Mouse (Mus musculus): Measurements from ENCODE around the gene Exoc5. TPM values are rescaled to one million over a fixed set of nuclear protein-coding genes. Genes with fewer than 3 reads are reported as not detected.

The Exoc5 gene
- polyA plus RNA-seq, 1 experiment from 2014 or later: 82.1 TPM

- peak overlapping the region; percentile 2; the same call in 1 of the 2 replicates for H3K4me3 ChIP-seq (ENCODE audit: low read depth, low read length)
- peak; percentile 96 for DNase-seq (ENCODE audit: low spot score)
These were observed 75.8 kb downstream of the Exoc5 start for GRCm38 (mm10) chr14:48990471-48991143.

GRCm38 (mm10) chr14:48989831-48990230 lies 76.6 kb downstream of the Exoc5 start:
- 21% methylated on average over 8 of the region's 8 CpGs for WGBS
- Histone ChIP-seq H3K4me1 (ENCODE audit: control insufficient read depth, insufficient read depth, low read length) (peaks cover 14% of the 10 kb centered on the region), H3K9me3 (replicated peaks; ENCODE audit: control insufficient read depth, low read length) (no peaks in the 10 kb centered on the region), H3K27me3 (replicated peaks; ENCODE audit: control insufficient read depth, insufficient read depth, low read length) (no peaks in the 10 kb centered on the region), H3K36me3 (ENCODE audit: control insufficient read depth, insufficient read depth, low read length) (no peaks in the 10 kb centered on the region), H3K9ac (ENCODE audit: low read length) (peak overlapping the region; percentile 22), H3K27ac (ENCODE audit: low read depth, low read length) (no peak overlapping the region), H3K4me3 (ENCODE audit: low read depth, low read length) (no peak overlapping the region), H3K4me2 (ENCODE audit: low read length) (0 out of 2 replicates have a peak overlapping the region, but pooled peaks have one; percentile 40)
- DNase-seq (ENCODE audit: low spot score) (peak; percentile 8), ATAC-seq (no peak)

More at GRCm38 (mm10) chr14:48990471-48991143, 75.8 kb downstream of the Exoc5 start:
- H3K27me3 ChIP-seq (replicated peaks; ENCODE audit: control insufficient read depth, insufficient read depth, low read length): no peaks in the 10 kb centered on the region
- no peak overlapping the region for H3K27ac ChIP-seq (ENCODE audit: low read depth, low read length)
- H3K9me3 ChIP-seq (replicated peaks; ENCODE audit: control insufficient read depth, low read length): no peaks in the 10 kb centered on the region
- peaks cover 14% of the 10 kb centered on the region for H3K4me1 ChIP-seq (ENCODE audit: control insufficient read depth, insufficient read depth, low read length)
- H3K9ac ChIP-seq (ENCODE audit: low read length): peak overlapping the region; percentile 35; the same call in 1 of the 2 replicates
- no peaks in the 10 kb centered on the region for H3K36me3 ChIP-seq (ENCODE audit: control insufficient read depth, insufficient read depth, low read length)
- 1% methylated on average over 17 of the region's 17 CpGs for WGBS
- H3K4me2 ChIP-seq (ENCODE audit: low read length): peak overlapping the region; percentile 40
- ATAC-seq: peak; percentile 94

GRCm38 (mm10) chr14:48986231-48986630 lies 80.2 kb downstream of the Exoc5 start:
- DNase-seq (ENCODE audit: low spot score): no peak
- no peak for ATAC-seq
- Histone ChIP-seq H3K36me3 (ENCODE audit: control insufficient read depth, insufficient read depth, low read length) (no peaks in the 10 kb centered on the region), H3K9me3 (replicated peaks; ENCODE audit: control insufficient read depth, low read length) (no peaks in the 10 kb centered on the region), H3K27ac (ENCODE audit: low read depth, low read length) (no peak overlapping the region), H3K27me3 (replicated peaks; ENCODE audit: control insufficient read depth, insufficient read depth, low read length) (no peaks in the 10 kb centered on the region), H3K4me1 (ENCODE audit: control insufficient read depth, insufficient read depth, low read length) (peaks cover 8% of the 10 kb centered on the region; the same call in 1 of the 2 replicates), H3K4me2 (ENCODE audit: low read length) (no peak overlapping the region), H3K9ac (ENCODE audit: low read length) (no peak overlapping the region), H3K4me3 (ENCODE audit: low read depth, low read length) (no peak overlapping the region)
- 81% methylated on average over 8 of the region's 8 CpGs for WGBS

GRCm38 (mm10) chr14:48985673-48986072 lies 80.8 kb downstream of the Exoc5 start:
- no peak overlapping the region for H3K27ac ChIP-seq (ENCODE audit: low read depth, low read length)
- H3K36me3 ChIP-seq (ENCODE audit: control insufficient read depth, insufficient read depth, low read length): no peaks in the 10 kb centered on the region
- H3K4me2 ChIP-seq (ENCODE audit: low read length): no peak overlapping the region
- H3K4me3 ChIP-seq (ENCODE audit: low read depth, low read length): no peak overlapping the region
- no peaks in the 10 kb centered on the region for H3K9me3 ChIP-seq (replicated peaks; ENCODE audit: control insufficient read depth, low read length)
- no peaks in the 10 kb centered on the region for H3K27me3 ChIP-seq (replicated peaks; ENCODE audit: control insufficient read depth, insufficient read depth, low read length)
- DNase-seq (ENCODE audit: low spot score): peak; percentile 62
- H3K9ac ChIP-seq (ENCODE audit: low read length): no peak overlapping the region
- peaks cover 5% of the 10 kb centered on the region; the same call in 1 of the 2 replicates for H3K4me1 ChIP-seq (ENCODE audit: control insufficient read depth, insufficient read depth, low read length)
- ATAC-seq: no peak
- 41% methylated on average over 10 of the region's 10 CpGs for WGBS

GRCm38 (mm10) chr14:48978971-48979388 lies 87.5 kb downstream of the Exoc5 start:
- H3K4me1 ChIP-seq (ENCODE audit: control insufficient read depth, insufficient read depth, low read length): no peaks in the 10 kb centered on the region
- H3K4me3 ChIP-seq (ENCODE audit: low read depth, low read length): no peak overlapping the region
- H3K9me3 ChIP-seq (replicated peaks; ENCODE audit: control insufficient read depth, low read length): no peaks in the 10 kb centered on the region
- no peaks in the 10 kb centered on the region for H3K36me3 ChIP-seq (ENCODE audit: control insufficient read depth, insufficient read depth, low read length)
- 65% methylated on average over 3 of the region's 3 CpGs for WGBS
- no peak overlapping the region for H3K27ac ChIP-seq (ENCODE audit: low read depth, low read length)
- no peak overlapping the region for H3K9ac ChIP-seq (ENCODE audit: low read length)
- H3K4me2 ChIP-seq (ENCODE audit: low read length): no peak overlapping the region
- ATAC-seq (0 out of 2 replicates have a peak, but pooled peaks have one; percentile 42), DNase-seq (ENCODE audit: low spot score) (peak; percentile 59)
- no peaks in the 10 kb centered on the region for H3K27me3 ChIP-seq (replicated peaks; ENCODE audit: control insufficient read depth, insufficient read depth, low read length)

- Histone ChIP-seq H3K27me3 (replicated peaks; ENCODE audit: control insufficient read depth, insufficient read depth, low read length) (no peaks in the 10 kb centered on the region), H3K4me3 (ENCODE audit: low read depth, low read length) (no peak overlapping the region), H3K9me3 (replicated peaks; ENCODE audit: control insufficient read depth, low read length) (no peaks in the 10 kb centered on the region), H3K36me3 (ENCODE audit: control insufficient read depth, insufficient read depth, low read length) (no peaks in the 10 kb centered on the region), H3K4me2 (ENCODE audit: low read length) (no peak overlapping the region), H3K4me1 (ENCODE audit: control insufficient read depth, insufficient read depth, low read length) (no peaks in the 10 kb centered on the region), H3K9ac (ENCODE audit: low read length) (no peak overlapping the region), H3K27ac (ENCODE audit: low read depth, low read length) (no peak overlapping the region)
- no peak for ATAC-seq
- 87% methylated on average over 2 of the region's 2 CpGs for WGBS
- DNase-seq (ENCODE audit: low spot score): no peak
These were observed 94.9 kb downstream of the Exoc5 start for GRCm38 (mm10) chr14:48971546-48971945.

- H3K36me3 ChIP-seq (ENCODE audit: control insufficient read depth, insufficient read depth, low read length): no peaks in the 10 kb centered on the region
- no peaks in the 10 kb centered on the region for H3K9me3 ChIP-seq (replicated peaks; ENCODE audit: control insufficient read depth, low read length)
- ATAC-seq (no peak), DNase-seq (ENCODE audit: low spot score) (no peak)
- no peak overlapping the region for H3K4me2 ChIP-seq (ENCODE audit: low read length)
- no peaks in the 10 kb centered on the region for H3K4me1 ChIP-seq (ENCODE audit: control insufficient read depth, insufficient read depth, low read length)
- no peaks in the 10 kb centered on the region for H3K27me3 ChIP-seq (replicated peaks; ENCODE audit: control insufficient read depth, insufficient read depth, low read length)
- no peak overlapping the region for H3K9ac ChIP-seq (ENCODE audit: low read length)
- H3K4me3 ChIP-seq (ENCODE audit: low read depth, low read length): no peak overlapping the region
- 87% methylated on average over 9 of the region's 9 CpGs for WGBS
- no peak overlapping the region for H3K27ac ChIP-seq (ENCODE audit: low read depth, low read length)
These were observed 97.8 kb downstream of the Exoc5 start for GRCm38 (mm10) chr14:48968670-48969069.

Other genes with a start within 250 kb of the Exoc5 start
- gene Ap5m1, start 556 bp downstream of the Exoc5 start, polyA plus RNA-seq (2014; fragmentation: Nextera tagmentation; extraction: Ambion mirVana): 25.9 and 27.8 TPM in 2 replicates
- 15.0 and 15.4 TPM in 2 replicates for gene Naa30, start 105.6 kb upstream of the Exoc5 start, polyA plus RNA-seq (2014; fragmentation: Nextera tagmentation; extraction: Ambion mirVana)
- gene ccdc198, start 178.8 kb upstream of the Exoc5 start, polyA plus RNA-seq (2014; fragmentation: Nextera tagmentation; extraction: Ambion mirVana): 0.10 TPM in 1 of 2 replicates, not detected in the other